Mouse (Mus musculus): ENCODE data around the gene Nrm.
A peak's percentile ranks its signal among the peaks of the same experiment; 100 is the strongest.

DNA sequence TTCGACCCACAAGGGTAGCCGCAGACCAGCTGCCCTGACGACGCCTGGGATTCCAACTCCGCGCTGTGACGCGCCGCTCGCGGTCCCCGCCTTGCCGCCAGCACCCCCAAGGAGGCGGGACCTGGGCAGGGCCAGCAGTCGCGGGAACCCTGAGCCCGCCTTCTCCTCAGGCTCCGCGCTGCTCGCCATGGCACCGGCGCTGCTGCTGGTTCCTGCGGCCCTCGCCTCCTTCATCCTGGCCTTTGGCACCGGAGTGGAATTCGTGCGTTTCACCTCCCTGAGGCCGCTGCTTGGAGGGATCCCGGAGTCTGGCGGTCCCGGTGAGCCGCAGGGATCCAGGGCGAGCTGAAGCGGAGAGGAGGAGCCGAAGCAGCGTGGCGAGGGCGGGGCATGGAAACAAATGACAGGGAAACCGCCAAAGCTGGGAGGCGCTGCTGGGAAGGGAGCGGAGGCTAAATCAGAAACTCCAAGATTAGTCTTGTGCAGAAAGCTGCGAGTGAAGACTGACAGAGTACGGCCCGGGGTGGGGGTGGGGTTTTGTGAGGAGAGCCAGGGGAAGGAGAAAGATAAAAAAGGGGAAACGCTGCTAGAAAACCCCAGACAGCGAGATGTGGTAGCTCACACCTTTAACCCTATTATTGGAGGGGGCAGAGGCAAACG, at the start of gene Nrm:
- TF ChIP-seq TAL1 (IDR thresholded peaks at IDR 0.05; ENCODE audit: low read length) (peak; percentile 40; the same call in 1 of the 2 replicates), CHD1 (IDR thresholded peaks at IDR 0.05; ENCODE audit: low read depth, low read length) (no peak), TBP (IDR thresholded peaks at IDR 0.05; ENCODE audit: low read depth, low read length) (peak; percentile 60), USF2 (IDR thresholded peaks at IDR 0.05; ENCODE audit: borderline replicate concordance in 1 of 2, insufficient read depth in 1 of 2, low read depth in 1 of 2, low read length in 2 of 2) (no peak), POLR2A (IDR thresholded peaks at IDR 0.05; ENCODE audit: control insufficient read depth in 1 of 2, insufficient read depth in 1 of 2, low read depth in 1 of 2, low read length in 2 of 2, poor library complexity in 1 of 2) (peak; percentile 53 to 69; a peak in 2 of 4 replicates), EP300 (IDR thresholded peaks at IDR 0.05; ENCODE audit: low read depth in 1 of 2, low read length in 2 of 2) (peak; percentile 70 to 77), MAX (IDR thresholded peaks at IDR 0.05; ENCODE audit: low read length) (no peak), MAFK (IDR thresholded peaks at IDR 0.05; ENCODE audit: borderline replicate concordance, low read depth, low read length) (no peak)

Measured in MEL (cell line).